Mouse (Mus musculus) brain, embryonic 18.5 days (tissue): ENCODE measurements around the gene Cars2.
"Not testable (repeated sequence)": the region's sequence is repeated elsewhere in the genome, so short reads cannot be mapped to it uniquely, and the experiment has no call there.

Experiments
- DNase-seq: peaks from one replicate; pipeline ENCODE4 v3.0.0-alpha.2; 2012; ENCODE audit warnings: low read depth, low spot score

Gene Cars2

GRCm38 (mm10) chr8:11475876-11476275 is 74.7 kb downstream of the Cars2 start:
- no peak for DNase-seq

DNA sequence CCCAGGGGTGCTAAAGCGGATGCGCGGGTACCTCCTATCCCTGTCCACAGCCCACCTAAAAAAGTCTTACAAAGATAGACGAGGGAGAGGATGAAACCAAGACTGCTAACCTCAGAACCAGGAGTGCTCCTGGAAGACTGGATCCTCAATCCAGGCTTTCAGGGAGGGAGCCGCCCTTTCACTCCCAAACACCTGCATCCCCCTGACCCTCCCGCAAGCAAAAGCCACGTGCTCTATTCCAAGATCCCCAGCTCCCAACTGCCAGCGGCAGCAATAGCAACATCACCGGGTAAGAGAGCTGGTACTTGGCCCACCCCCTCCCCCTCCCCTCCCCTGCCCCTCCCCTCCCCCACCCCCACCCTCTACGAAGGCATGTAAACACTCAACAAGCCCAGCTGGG is 75.2 kb downstream of the Cars2 start:
- no peak for DNase-seq

DNA sequence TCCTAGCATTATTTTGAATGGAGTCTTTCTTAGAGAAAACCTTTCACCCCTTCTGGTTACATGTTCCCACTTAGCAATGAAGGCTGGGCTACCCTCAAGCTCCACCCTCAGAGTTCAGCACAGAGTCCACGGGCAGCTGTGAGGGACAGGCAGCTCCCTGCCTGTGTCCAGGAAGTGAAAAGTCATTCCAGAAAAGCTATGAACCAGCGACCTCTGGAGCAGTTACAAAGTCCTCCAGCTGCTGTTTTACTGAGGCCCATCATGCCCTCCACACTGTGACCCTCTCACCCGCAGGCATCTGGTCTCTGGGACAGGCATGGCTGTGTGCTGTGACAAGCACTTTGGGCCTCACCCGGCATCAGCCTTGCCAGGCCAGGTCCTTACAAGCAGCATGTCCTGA is 77.5 kb downstream of the Cars2 start:
- no peak for DNase-seq

DNA sequence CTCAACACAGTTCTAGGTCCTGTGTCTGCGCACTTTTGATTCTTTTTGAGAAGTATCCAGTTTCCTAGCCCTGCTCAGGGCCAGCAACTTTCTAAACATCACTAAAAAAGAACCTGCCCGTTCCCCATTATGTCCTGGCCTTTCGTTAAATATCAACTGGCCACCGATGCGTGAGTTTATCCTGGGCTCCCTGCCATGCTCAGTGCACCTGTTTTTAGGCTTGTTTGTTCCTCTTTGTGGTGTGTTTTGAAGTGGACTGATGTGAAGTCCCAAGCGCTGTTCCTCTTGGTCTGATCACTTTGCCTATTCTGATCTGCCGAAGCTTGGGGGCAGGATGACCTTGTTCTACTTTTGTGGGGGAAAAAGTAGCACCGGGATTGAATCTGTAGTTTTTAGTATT is 79.3 kb downstream of the Cars2 start:
- no peak for DNase-seq

GRCm38 (mm10) chr8:11470694-11471093 is 79.9 kb downstream of the Cars2 start:
- DNase-seq: no peak

DNA sequence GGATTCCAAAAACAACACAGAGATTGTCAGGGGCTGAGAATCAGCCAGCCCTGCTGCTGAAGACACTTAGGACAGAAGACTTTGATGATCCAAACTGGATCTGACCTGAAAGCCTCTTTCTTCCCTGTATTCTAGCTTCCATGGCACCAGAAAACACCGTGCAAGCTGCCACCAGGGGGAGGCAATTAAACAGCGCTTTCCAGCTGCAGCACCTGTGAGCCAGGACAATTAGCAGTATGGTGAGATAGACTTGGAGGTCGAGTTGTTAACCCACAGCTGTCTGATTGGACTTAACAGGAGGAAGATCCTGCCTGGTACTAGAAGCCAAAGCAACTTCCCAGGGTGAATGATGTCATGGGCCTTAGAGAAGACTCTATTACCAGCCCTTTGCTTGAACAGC is 81.5 kb downstream of the Cars2 start:
- no peak for DNase-seq

- DNase-seq: not testable (repeated sequence)
Observed at GRCm38 (mm10) chr8:11466528-11466927, 84.1 kb downstream of the Cars2 start.

- DNase-seq: no peak
Observed at GRCm38 (mm10) chr8:11465619-11466018, 85.0 kb downstream of the Cars2 start.

GRCm38 (mm10) chr8:11464707-11464964 is 85.9 kb downstream of the Cars2 start:
- no peak for DNase-seq
